Mouse (Mus musculus) lung, postnatal 0 days (tissue): ENCODE data around the gene Ddn. TPM values are rescaled to one million over a fixed set of nuclear protein-coding genes. Genes with fewer than 3 reads are reported as not detected.

Experiments
- ATAC-seq: fragments of 200-750 bp; cut with Nextera tagmentation; 2 replicates; pipeline ENCODE4 v1.8.0; 2017; ENCODE audit warnings: moderate library complexity
- DNase-seq: peaks from one replicate; pipeline ENCODE4 v3.0.0-alpha.2; 2016; ENCODE audit warnings: low spot score
- H3K27ac ChIP-seq: fragments of 300-500 bp; sonication (generic); 2 replicates; pipeline ENCODE4 v1.5.1; 2014; ENCODE audit warnings: antibody characterized with exemption, mild to moderate bottlenecking, low read length, mixed read lengths
- H3K27me3 ChIP-seq: fragments of 300-500 bp; sonication (generic); replicated peaks from 2 replicates; pipeline ENCODE4 v1.6.1; 2014; ENCODE audit warnings: low read length, mixed read lengths; ENCODE audit not compliant: insufficient read depth
- H3K36me3 ChIP-seq: fragments of 300-500 bp; sonication (generic); 2 replicates; pipeline ENCODE4 v1.6.1; 2014; ENCODE audit warnings: low read length, mixed read lengths; ENCODE audit not compliant: insufficient read depth
- H3K4me1 ChIP-seq: fragments of 300-500 bp; sonication (generic); 2 replicates; pipeline ENCODE4 v1.6.1; 2014; ENCODE audit warnings: antibody characterized with exemption, low read depth, low read length, mixed read lengths; ENCODE audit not compliant: insufficient read depth
- H3K4me2 ChIP-seq: fragments of 300-500 bp; sonication (generic); replicated peaks from 2 replicates; pipeline ENCODE4 v1.6.1; 2014; ENCODE audit warnings: low read depth, mild to moderate bottlenecking, low read length, moderate library complexity, mixed read lengths
- H3K4me3 ChIP-seq: fragments of 300-500 bp; sonication (generic); 2 replicates; pipeline ENCODE4 v1.5.1; 2014; ENCODE audit warnings: low read depth, low read length
- H3K9ac ChIP-seq: fragments of 300-500 bp; sonication (generic); replicated peaks from 2 replicates; pipeline ENCODE4 v1.6.1; 2014; ENCODE audit warnings: low read depth, mild to moderate bottlenecking
- H3K9me3 ChIP-seq: fragments of 300-500 bp; sonication (generic); 2 replicates; pipeline ENCODE4 v1.6.1; 2016; ENCODE audit warnings: low read length, mixed read lengths
- CTCF ChIP-seq: IDR thresholded peaks from 2 replicates; pipeline ENCODE4 v1.5.1; 2016; ENCODE audit warnings: antibody characterized with exemption, mild to moderate bottlenecking
- EP300 ChIP-seq: IDR thresholded peaks from 2 replicates; pipeline ENCODE4 v1.6.1; 2016; ENCODE audit warnings: antibody characterized with exemption, mild to moderate bottlenecking, control low read depth
- WGBS: fragments of 180-500 bp; shearing (Covaris S2); extraction: QIAGEN DNeasy Blood & Tissue Kit; methylation state at CpG from one replicate; pipeline ENCODE4 v1.1.7; 2014; 5-methylcytosine and 5-hydroxymethylcytosine counted together
- polyA plus RNA-seq: library from polyadenylated mRNA; unstranded; fragments of >200 nt; fragmentation: Nextera tagmentation; extraction: Ambion mirVana; gene quantifications from 2 replicates; pipeline ENCODE4 v1.2.1, GENCODE M21; 2015

Ddn gene
- polyA plus RNA-seq, 1 experiment from 2014 or later, result 0.04 TPM

DNA sequence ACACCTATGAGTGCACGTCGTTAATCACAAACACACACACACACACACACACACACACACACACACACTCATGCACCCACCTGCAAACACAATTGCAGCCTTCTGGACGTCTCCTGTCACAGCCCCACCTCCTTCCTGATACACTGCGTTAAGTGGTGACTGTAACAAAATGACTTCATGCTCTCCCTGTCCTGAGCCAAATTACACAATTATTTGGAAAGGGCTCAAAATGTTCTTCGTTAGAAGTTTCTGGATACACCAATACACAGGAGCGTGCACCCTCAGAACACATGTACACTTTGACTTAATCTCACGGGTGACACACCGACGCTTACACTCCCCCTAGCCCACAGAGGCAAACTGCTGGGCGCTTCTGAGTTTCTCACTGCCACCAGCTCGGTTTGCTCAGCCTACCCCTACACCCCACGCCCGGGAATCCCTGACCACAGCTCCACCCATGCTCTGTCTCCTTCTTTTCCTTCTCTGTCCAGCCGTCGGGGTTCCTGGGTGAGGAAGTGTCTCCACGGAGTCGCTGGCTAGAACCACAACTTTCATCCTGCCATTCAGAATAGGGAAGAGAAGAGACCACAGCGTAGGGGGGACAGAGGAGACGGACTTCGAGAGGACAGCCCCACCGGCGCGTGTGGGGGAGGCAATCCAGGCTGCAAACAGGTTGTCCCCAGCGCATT, 20.2 kb downstream of the Ddn start:
- Histone ChIP-seq H3K9ac (no peak overlapping the region), H3K27ac (no peak overlapping the region), H3K9me3 (no peaks in the 10 kb centered on the region), H3K4me3 (peak overlapping the region; percentile 10; the same call in 1 of the 2 replicates), H3K4me1 (peaks cover 8% of the 10 kb centered on the region; the same call in 1 of the 2 replicates), H3K36me3 (no peaks in the 10 kb centered on the region), H3K27me3 (peaks cover 58% of the 10 kb centered on the region), H3K4me2 (peak overlapping the region; percentile 33; the same call in 1 of the 2 replicates)
- DNase-seq, result peak; percentile 82
- peak; percentile 68 for ATAC-seq
- WGBS, result 7% methylated on average over 24 of the region's 24 CpGs
- TF ChIP-seq EP300, result no peak
- no peak for TF ChIP-seq CTCF

DNA sequence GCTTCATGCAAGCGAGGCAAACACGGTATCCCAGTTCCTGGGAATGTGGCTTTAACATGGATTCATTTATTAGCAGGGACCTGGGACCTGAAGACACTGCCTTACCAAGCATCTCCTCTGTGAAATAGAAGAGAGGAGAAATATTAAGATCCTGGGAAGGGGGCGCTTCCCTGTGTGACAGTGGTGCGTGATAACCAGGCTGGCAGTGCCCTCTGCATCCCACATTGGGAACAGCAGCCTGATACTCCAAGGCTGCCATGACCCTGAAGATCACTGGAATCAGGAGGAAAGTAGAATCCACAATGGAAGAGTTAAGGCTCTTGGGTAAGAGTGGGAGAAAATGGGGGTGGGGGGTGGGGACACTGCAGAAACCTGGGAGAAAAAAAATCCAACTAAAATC, 21.4 kb downstream of the Ddn start:
- H3K9ac ChIP-seq, result no peak overlapping the region
- no peak overlapping the region for H3K4me3 ChIP-seq
- H3K4me1 ChIP-seq, result peaks cover 4% of the 10 kb centered on the region; the same call in 1 of the 2 replicates
- peak; percentile 78 for TF ChIP-seq CTCF
- TF ChIP-seq EP300, result no peak
- peak; percentile 47 for DNase-seq
- H3K4me2 ChIP-seq, result no peak overlapping the region
- WGBS, result 31% methylated on average over 4 of the region's 4 CpGs
- H3K9me3 ChIP-seq, result no peaks in the 10 kb centered on the region
- no peaks in the 10 kb centered on the region for H3K36me3 ChIP-seq
- 0 out of 2 replicates have a peak, but pooled peaks have one; percentile 22 for ATAC-seq
- H3K27me3 ChIP-seq, result peaks cover 46% of the 10 kb centered on the region
- no peak overlapping the region for H3K27ac ChIP-seq

- WGBS, result 35% methylated on average over 7 of the region's 7 CpGs
- Histone ChIP-seq H3K4me3 (no peak overlapping the region), H3K9me3 (no peaks in the 10 kb centered on the region), H3K4me1 (peaks cover under 1% of the 10 kb centered on the region; the same call in 1 of the 2 replicates), H3K27ac (no peak overlapping the region), H3K9ac (no peak overlapping the region), H3K4me2 (no peak overlapping the region), H3K27me3 (peaks cover 34% of the 10 kb centered on the region), H3K36me3 (no peaks in the 10 kb centered on the region)
- TF ChIP-seq EP300, result no peak
- TF ChIP-seq CTCF, result peak; percentile 68
- DNase-seq, result no peak
- no peak for ATAC-seq
Observed at GRCm38 (mm10) chr15:98785744-98786143, 23.5 kb downstream of the Ddn start.

- 34% methylated on average over 6 of the region's 6 CpGs for WGBS
- peaks cover 56% of the 10 kb centered on the region for H3K27me3 ChIP-seq
- no peak overlapping the region for H3K27ac ChIP-seq
- H3K9me3 ChIP-seq, result no peaks in the 10 kb centered on the region
- H3K36me3 ChIP-seq, result no peaks in the 10 kb centered on the region
- no peak for DNase-seq
- TF ChIP-seq EP300 (no peak), CTCF (no peak)
- H3K4me1 ChIP-seq, result peaks cover 5% of the 10 kb centered on the region; the same call in 1 of the 2 replicates
- H3K9ac ChIP-seq, result no peak overlapping the region
- H3K4me3 ChIP-seq, result no peak overlapping the region
- ATAC-seq, result no peak
- H3K4me2 ChIP-seq, result no peak overlapping the region
Observed at GRCm38 (mm10) chr15:98781166-98781565, 28.1 kb downstream of the Ddn start.

DNA sequence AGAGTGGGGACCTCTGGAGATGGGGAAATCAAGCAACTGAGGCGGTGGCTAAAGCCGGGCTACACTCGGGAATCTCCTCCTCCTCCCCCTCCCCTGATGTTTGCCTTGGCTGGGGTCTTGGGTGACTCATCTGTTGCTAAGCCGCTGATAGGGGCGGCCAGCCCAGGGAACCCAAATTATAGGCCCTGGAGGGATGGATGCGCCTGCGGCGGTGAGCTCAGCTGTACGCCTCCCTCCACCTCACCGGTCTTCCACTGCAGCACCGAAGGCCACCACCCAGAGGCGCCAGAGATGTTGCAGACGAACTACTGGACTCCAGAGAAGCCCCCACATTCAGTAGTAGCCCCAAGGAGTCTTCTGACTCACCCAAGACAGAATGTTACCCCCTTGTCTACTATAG, 28.7 kb downstream of the Ddn start:
- peaks cover 62% of the 10 kb centered on the region for H3K27me3 ChIP-seq
- peaks cover 5% of the 10 kb centered on the region; the same call in 1 of the 2 replicates for H3K4me1 ChIP-seq
- H3K36me3 ChIP-seq, result no peaks in the 10 kb centered on the region
- no peak overlapping the region for H3K27ac ChIP-seq
- H3K4me2 ChIP-seq, result no peak overlapping the region
- 13% methylated on average over 13 of the region's 13 CpGs for WGBS
- no peak overlapping the region for H3K4me3 ChIP-seq
- DNase-seq (no peak), ATAC-seq (peak; percentile 13; the same call in 1 of the 2 replicates)
- H3K9ac ChIP-seq, result no peak overlapping the region
- TF ChIP-seq EP300 (no peak), CTCF (peak; percentile 45)
- H3K9me3 ChIP-seq, result no peaks in the 10 kb centered on the region

DNA sequence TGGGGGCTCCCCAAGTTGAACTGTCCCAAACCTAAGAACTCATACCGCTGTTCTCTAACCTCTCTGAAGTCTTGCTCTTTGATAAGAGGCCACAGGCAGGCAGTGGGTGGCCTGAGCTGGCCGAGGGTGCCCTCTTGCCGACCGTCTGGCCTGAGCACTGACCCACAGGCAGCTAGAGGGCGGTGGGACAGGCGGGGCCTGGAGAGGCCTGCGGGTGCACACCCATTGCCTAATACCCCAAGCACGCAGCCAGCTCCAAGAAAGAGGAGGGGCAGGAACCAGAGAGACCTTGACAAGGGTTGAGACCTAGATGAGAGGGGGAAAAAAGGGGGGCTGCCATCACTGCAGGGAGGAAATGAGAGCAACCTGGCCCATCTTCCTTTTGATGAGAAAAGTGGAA, 29.2 kb downstream of the Ddn start:
- Histone ChIP-seq H3K9me3 (no peaks in the 10 kb centered on the region), H3K4me3 (no peak overlapping the region), H3K36me3 (no peaks in the 10 kb centered on the region), H3K4me2 (no peak overlapping the region), H3K9ac (no peak overlapping the region), H3K27me3 (peaks cover 67% of the 10 kb centered on the region), H3K4me1 (peaks cover 5% of the 10 kb centered on the region; the same call in 1 of the 2 replicates), H3K27ac (no peak overlapping the region)
- TF ChIP-seq CTCF (peak; percentile 28), EP300 (no peak)
- DNase-seq (peak; percentile 40), ATAC-seq (peak; percentile 55)
- WGBS, result 4% methylated on average over 8 of the region's 8 CpGs
